Mouse (Mus musculus): Measurements from ENCODE around the gene Qrich2. TPM values are rescaled to one million over a fixed set of nuclear protein-coding genes. Genes with fewer than 3 reads are reported as not detected.

Gene Qrich2
- polyA plus RNA-seq, 1 experiment from 2014 or later: 0.14 TPM

DNA sequence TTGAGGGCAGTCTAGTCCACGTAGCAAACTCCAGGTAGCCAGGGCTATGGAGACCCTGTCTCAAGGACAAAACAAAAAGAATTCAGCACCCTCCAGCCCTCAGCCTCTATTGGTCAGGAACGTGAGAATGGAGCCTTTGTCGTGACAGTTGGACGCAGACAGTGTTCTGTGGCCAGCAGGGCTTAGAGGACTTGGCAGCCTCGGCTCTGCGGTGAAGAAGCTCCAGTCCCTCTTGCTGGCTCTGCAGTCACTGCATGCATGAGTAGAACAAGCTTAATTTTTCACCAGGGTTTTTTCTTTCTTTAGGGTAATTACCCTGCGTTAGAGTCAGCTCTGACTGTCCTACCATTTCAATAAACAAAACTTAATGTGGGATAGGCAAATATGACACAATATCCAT is 15.7 kb upstream of the Qrich2 start:
- H3K27ac ChIP-seq (ENCODE audit: low read depth, low read length): no peak overlapping the region

DNA sequence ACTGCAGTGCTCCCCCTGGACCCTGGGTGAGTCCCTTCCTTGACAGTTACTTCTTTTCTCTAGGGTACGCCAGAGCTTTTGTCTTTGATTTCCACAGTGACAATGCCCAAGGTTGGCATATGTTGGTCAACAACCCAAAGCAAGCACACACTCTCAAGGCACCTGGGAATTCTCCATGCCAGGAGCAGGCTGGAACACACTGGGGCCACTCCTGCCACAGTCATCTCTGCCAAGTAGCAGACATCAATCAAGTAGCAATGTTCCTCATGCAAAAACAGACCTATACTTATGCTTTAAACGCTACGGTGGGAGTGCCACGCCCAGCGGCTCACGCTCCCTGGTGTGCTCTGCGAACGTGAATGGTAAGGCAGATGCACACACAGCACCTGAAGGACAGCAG is 14.9 kb upstream of the Qrich2 start:
- ATAC-seq: no peak
- peaks cover 99% of the 10 kb centered on the region for H3K36me3 ChIP-seq (ENCODE audit: control insufficient read depth, insufficient read depth)
- no peak for TF ChIP-seq CTCF (IDR thresholded peaks at IDR 0.05; ENCODE audit: low read depth)
- H3K4me1 ChIP-seq (replicated peaks; ENCODE audit: control insufficient read depth, insufficient read depth, low read length): no peaks in the 10 kb centered on the region
- 90% methylated on average over 8 of the region's 8 CpGs for WGBS
- no peaks in the 10 kb centered on the region for H3K27me3 ChIP-seq (replicated peaks; ENCODE audit: control insufficient read depth, insufficient read depth, low read length)
- no peak overlapping the region for H3K4me2 ChIP-seq (replicated peaks; ENCODE audit: low read depth)
- H3K9ac ChIP-seq (ENCODE audit: low read depth, low read length): no peak overlapping the region
- no peak overlapping the region for H3K4me3 ChIP-seq (ENCODE audit: low read depth, low read length)
- H3K9me3 ChIP-seq (ENCODE audit: control insufficient read depth): no peaks in the 10 kb centered on the region
- H3K27ac ChIP-seq (ENCODE audit: low read depth, low read length): no peak overlapping the region

More for the DNA sequence above, 15.7 kb upstream of the Qrich2 start:
- Histone ChIP-seq H3K4me2 (replicated peaks; ENCODE audit: low read depth) (no peak overlapping the region), H3K27me3 (replicated peaks; ENCODE audit: control insufficient read depth, insufficient read depth, low read length) (no peaks in the 10 kb centered on the region), H3K4me3 (ENCODE audit: low read depth, low read length) (no peak overlapping the region), H3K4me1 (replicated peaks; ENCODE audit: control insufficient read depth, insufficient read depth, low read length) (no peaks in the 10 kb centered on the region), H3K9ac (ENCODE audit: low read depth, low read length) (no peak overlapping the region), H3K9me3 (ENCODE audit: control insufficient read depth) (no peaks in the 10 kb centered on the region), H3K36me3 (ENCODE audit: control insufficient read depth, insufficient read depth) (peaks cover 97% of the 10 kb centered on the region)
- no peak for TF ChIP-seq CTCF (IDR thresholded peaks at IDR 0.05; ENCODE audit: low read depth)
- ATAC-seq: no peak
- WGBS: 88% methylated on average over 7 of the region's 7 CpGs

DNA sequence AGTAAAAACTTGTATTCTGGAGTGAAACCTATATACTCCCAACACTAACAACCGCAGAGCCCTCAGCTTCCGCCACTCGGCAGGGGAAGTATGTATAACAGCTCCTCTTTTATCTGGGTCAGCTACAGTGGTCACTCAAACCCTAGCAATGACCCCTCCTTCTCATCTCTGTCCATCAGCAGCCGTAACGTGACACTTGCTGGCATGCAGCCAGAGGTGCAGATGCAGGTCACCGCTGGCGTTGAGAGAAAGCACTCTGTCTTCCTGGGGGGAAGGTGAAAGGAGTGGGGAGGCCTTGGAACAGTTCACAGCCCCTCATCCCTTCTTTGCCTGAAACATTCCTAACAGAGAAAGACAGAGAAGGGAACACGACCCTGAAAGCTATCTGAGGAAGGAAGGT is 13.8 kb upstream of the Qrich2 start:
- peaks cover 99% of the 10 kb centered on the region for H3K36me3 ChIP-seq (ENCODE audit: control insufficient read depth, insufficient read depth)

DNA sequence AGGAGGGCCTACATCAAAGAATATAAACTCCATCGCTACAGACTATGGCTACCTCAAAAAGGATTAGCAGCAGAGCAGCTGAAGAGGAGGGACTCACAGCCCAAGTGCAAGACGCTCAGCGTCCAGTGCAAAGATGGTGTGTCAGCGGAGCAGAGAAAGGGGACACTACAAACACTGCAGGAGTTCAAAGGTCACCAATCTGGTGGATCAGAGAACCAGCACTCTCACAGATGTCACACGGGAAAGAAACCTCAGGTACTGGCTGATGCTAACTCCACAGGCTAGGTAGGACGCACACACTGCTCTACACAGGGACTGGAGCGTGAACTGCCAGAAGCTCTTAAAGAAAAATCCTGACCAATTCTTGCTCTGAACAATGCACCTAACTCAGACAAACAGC is 12.9 kb upstream of the Qrich2 start:
- no peak overlapping the region for H3K9ac ChIP-seq (ENCODE audit: low read depth, low read length)
- 82% methylated on average over 7 of the region's 7 CpGs for WGBS
- peaks cover 97% of the 10 kb centered on the region for H3K36me3 ChIP-seq (ENCODE audit: control insufficient read depth, insufficient read depth)
- no peaks in the 10 kb centered on the region for H3K4me1 ChIP-seq (replicated peaks; ENCODE audit: control insufficient read depth, insufficient read depth, low read length)
- no peak for TF ChIP-seq CTCF (IDR thresholded peaks at IDR 0.05; ENCODE audit: low read depth)
- H3K27me3 ChIP-seq (replicated peaks; ENCODE audit: control insufficient read depth, insufficient read depth, low read length): no peaks in the 10 kb centered on the region
- H3K4me3 ChIP-seq (ENCODE audit: low read depth, low read length): no peak overlapping the region
- no peak for ATAC-seq
- no peak overlapping the region for H3K4me2 ChIP-seq (replicated peaks; ENCODE audit: low read depth)
- no peaks in the 10 kb centered on the region for H3K9me3 ChIP-seq (ENCODE audit: control insufficient read depth)
- no peak overlapping the region for H3K27ac ChIP-seq (ENCODE audit: low read depth, low read length)

More for the DNA sequence above, 13.8 kb upstream of the Qrich2 start:
- no peak overlapping the region for H3K4me3 ChIP-seq (ENCODE audit: low read depth, low read length)
- no peaks in the 10 kb centered on the region for H3K9me3 ChIP-seq (ENCODE audit: control insufficient read depth)
- WGBS: 55% methylated on average over 8 of the region's 8 CpGs
- no peak for TF ChIP-seq CTCF (IDR thresholded peaks at IDR 0.05; ENCODE audit: low read depth)
- no peak overlapping the region for H3K27ac ChIP-seq (ENCODE audit: low read depth, low read length)
- H3K4me2 ChIP-seq (replicated peaks; ENCODE audit: low read depth): no peak overlapping the region
- ATAC-seq: no peak
- no peaks in the 10 kb centered on the region for H3K27me3 ChIP-seq (replicated peaks; ENCODE audit: control insufficient read depth, insufficient read depth, low read length)
- H3K9ac ChIP-seq (ENCODE audit: low read depth, low read length): no peak overlapping the region
- H3K4me1 ChIP-seq (replicated peaks; ENCODE audit: control insufficient read depth, insufficient read depth, low read length): no peaks in the 10 kb centered on the region

DNA sequence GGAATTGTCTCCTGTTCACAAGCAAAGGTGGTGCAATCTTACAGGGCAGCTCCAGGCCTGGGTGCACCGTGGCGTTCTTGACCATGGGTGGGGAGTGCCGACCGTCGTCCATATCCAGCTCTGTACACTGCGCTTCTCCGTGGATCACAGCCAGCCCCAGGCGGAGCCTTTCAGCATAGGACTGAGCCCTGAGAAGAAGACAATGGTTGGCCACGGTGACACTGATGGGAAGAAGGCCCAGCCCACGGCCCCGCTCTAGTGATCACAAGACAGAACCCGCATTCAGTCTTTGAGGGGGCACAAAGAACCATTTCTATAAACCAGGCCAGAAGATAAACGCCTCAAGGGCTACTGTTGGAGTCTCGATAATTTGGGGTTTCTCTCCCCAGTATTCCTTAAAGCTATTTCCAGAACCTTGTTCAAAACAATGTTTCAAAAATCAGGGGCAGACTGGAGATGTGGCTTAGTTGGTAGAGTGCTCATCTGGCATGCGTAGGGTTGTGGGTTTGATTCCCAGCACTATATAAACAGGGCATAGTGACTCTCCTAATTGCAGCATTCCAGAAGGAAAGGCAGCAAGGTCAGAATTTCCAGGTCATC is 11.2 kb upstream of the Qrich2 start:
- Histone ChIP-seq H3K27me3 (replicated peaks; ENCODE audit: control insufficient read depth, insufficient read depth, low read length) (no peaks in the 10 kb centered on the region), H3K9me3 (ENCODE audit: control insufficient read depth) (no peaks in the 10 kb centered on the region), H3K9ac (ENCODE audit: low read depth, low read length) (no peak overlapping the region), H3K27ac (ENCODE audit: low read depth, low read length) (no peak overlapping the region; the same call in 1 of the 2 replicates), H3K4me1 (replicated peaks; ENCODE audit: control insufficient read depth, insufficient read depth, low read length) (no peaks in the 10 kb centered on the region), H3K4me2 (replicated peaks; ENCODE audit: low read depth) (no peak overlapping the region), H3K36me3 (ENCODE audit: control insufficient read depth, insufficient read depth) (peaks cover 97% of the 10 kb centered on the region), H3K4me3 (ENCODE audit: low read depth, low read length) (no peak overlapping the region)
- TF ChIP-seq CTCF (IDR thresholded peaks at IDR 0.05; ENCODE audit: low read depth): no peak
- ATAC-seq: no peak
- 93% methylated on average over 15 of the region's 15 CpGs for WGBS

DNA sequence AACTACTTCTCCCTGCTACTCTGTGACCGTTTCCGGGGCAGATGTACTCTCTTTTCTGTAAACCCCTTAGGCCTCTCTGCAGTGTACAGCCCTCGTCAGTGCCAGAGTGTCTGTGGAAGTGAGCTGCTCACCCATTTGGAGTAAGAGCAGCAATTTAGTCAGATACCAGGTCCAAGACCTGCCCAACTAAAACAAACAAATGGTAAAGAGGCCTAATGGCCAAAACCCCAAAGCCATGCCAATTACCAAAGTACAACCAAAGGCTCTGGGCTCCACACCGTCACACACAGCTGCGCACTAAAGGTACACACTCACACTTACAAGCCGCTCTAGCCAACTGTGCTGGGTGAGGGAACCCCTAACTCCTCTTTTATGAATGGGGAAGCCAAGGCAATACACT is 10.7 kb upstream of the Qrich2 start:
- peaks cover 97% of the 10 kb centered on the region for H3K36me3 ChIP-seq (ENCODE audit: control insufficient read depth, insufficient read depth)
- WGBS: 84% methylated on average over 6 of the region's 6 CpGs
- no peak for ATAC-seq

More for the DNA sequence above, 10.7 kb upstream of the Qrich2 start:
- Histone ChIP-seq H3K9me3 (ENCODE audit: control insufficient read depth) (no peaks in the 10 kb centered on the region), H3K27me3 (replicated peaks; ENCODE audit: control insufficient read depth, insufficient read depth, low read length) (no peaks in the 10 kb centered on the region), H3K27ac (ENCODE audit: low read depth, low read length) (no peak overlapping the region; the same call in 1 of the 2 replicates), H3K4me1 (replicated peaks; ENCODE audit: control insufficient read depth, insufficient read depth, low read length) (no peaks in the 10 kb centered on the region), H3K4me3 (ENCODE audit: low read depth, low read length) (no peak overlapping the region), H3K4me2 (replicated peaks; ENCODE audit: low read depth) (no peak overlapping the region), H3K9ac (ENCODE audit: low read depth, low read length) (no peak overlapping the region)
- TF ChIP-seq CTCF (IDR thresholded peaks at IDR 0.05; ENCODE audit: low read depth): no peak
